Mouse (Mus musculus) stomach, embryonic 15.5 days (tissue): Measurements from ENCODE around the gene Olfr1449. TPM values are rescaled to one million over a fixed set of nuclear protein-coding genes. Genes with fewer than 3 reads are reported as not detected.
"Not testable (repeated sequence)": the region's sequence is repeated elsewhere in the genome, so short reads cannot be mapped to it uniquely, and the experiment has no call there.

Experiments used
- ATAC-seq: fragments of 200-750 bp; cut with Nextera tagmentation; 2 replicates; pipeline ENCODE4 v1.8.0; 2017; ENCODE audit warnings: low read depth, moderate number of reproducible peaks, moderate TSS enrichment; ENCODE audit not compliant: insufficient read depth, low FRiP score
- H3K27ac ChIP-seq: fragments of 300-500 bp; sonication (generic); 2 replicates; pipeline ENCODE4 v1.5.1; 2015; ENCODE audit warnings: mild to moderate bottlenecking, inconsistent platforms
- H3K27me3 ChIP-seq: fragments of 300-500 bp; sonication (generic); replicated peaks from 2 replicates; pipeline ENCODE4 v1.6.1; 2015; ENCODE audit warnings: inconsistent platforms
- H3K36me3 ChIP-seq: fragments of 300-500 bp; sonication (generic); 2 replicates; pipeline ENCODE4 v1.6.1; 2015; ENCODE audit warnings: inconsistent platforms
- H3K4me1 ChIP-seq: fragments of 300-500 bp; sonication (generic); 2 replicates; pipeline ENCODE4 v1.6.1; 2015; ENCODE audit warnings: inconsistent platforms
- H3K4me2 ChIP-seq: fragments of 300-500 bp; sonication (generic); 2 replicates; pipeline ENCODE4 v1.6.1; 2015; ENCODE audit warnings: mild to moderate bottlenecking, inconsistent platforms
- H3K4me3 ChIP-seq: fragments of 300-500 bp; sonication (generic); replicated peaks from 2 replicates; pipeline ENCODE4 v1.5.1; 2015; ENCODE audit warnings: inconsistent platforms
- H3K9ac ChIP-seq: fragments of 300-500 bp; sonication (generic); 2 replicates; pipeline ENCODE4 v1.6.1; 2015; ENCODE audit warnings: inconsistent platforms
- H3K9me3 ChIP-seq: fragments of 300-500 bp; sonication (generic); 2 replicates; pipeline ENCODE4 v1.6.1; 2016; ENCODE audit warnings: inconsistent platforms
- WGBS: fragments of 180-500 bp; shearing (Covaris S2); methylation state at CpG from one replicate; pipeline ENCODE4 v1.1.7; 2015; 5-methylcytosine and 5-hydroxymethylcytosine counted together
- polyA plus RNA-seq: library from polyadenylated mRNA; unstranded; fragments of >200 nt; fragmentation: Nextera tagmentation; extraction: Ambion mirVana; gene quantifications from 2 replicates; pipeline ENCODE4 v1.2.1, GENCODE M21; 2015

Gene Olfr1449
- not detected in 2 replicates for polyA plus RNA-seq

- Histone ChIP-seq H3K4me1 (no peaks in the 10 kb centered on the region), H3K4me3 (no peak within 1 kb of the TSS), H3K4me2 (no peak within 1 kb of the TSS), H3K36me3 (no peaks in the 10 kb centered on the region), H3K27ac (no peak within 1 kb of the TSS), H3K9me3 (no peaks in the 10 kb centered on the region), H3K9ac (no peak within 1 kb of the TSS), H3K27me3 (no peaks in the 10 kb centered on the region)
- ATAC-seq = no peak
These were observed at the start of gene Olfr1449 for GRCm38 (mm10) chr19:12930540-12930939. Gene Olfr1449, plus strand, starts transcription at chr19:12930840.

DNA sequence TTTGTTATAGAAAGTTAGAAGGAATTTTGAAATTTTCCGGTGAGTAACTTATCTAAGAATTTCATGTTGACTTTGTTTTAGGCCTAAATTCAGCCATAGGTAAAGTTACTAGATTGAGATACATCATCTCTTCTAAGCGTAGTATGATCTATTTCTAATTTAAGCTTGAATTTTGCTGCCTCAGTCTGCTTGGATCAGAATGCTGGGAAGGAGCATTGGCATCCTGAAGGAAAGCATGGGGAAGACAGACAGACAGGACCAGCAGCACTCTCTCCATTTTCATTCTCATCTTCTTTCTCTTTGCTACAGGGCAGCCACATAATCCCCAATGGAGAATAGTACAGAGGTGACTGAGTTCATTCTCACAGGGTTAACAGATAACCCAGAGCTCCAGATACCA, 47.1 kb upstream of the Olfr1449 start, which contains the start of gene Olfr1445:
Gene Olfr1445, plus strand, starts transcription at position 301 of the 400 bp plus-strand sequence.
- no peak for ATAC-seq
- WGBS = 85% methylated on average over 2 of the region's 2 CpGs
- Histone ChIP-seq H3K9me3 (no peaks in the 10 kb centered on the region), H3K36me3 (no peaks in the 10 kb centered on the region), H3K27ac (no peak within 1 kb of the TSS), H3K4me1 (no peaks in the 10 kb centered on the region), H3K9ac (no peak within 1 kb of the TSS), H3K4me3 (no peak within 1 kb of the TSS), H3K4me2 (no peak within 1 kb of the TSS), H3K27me3 (no peaks in the 10 kb centered on the region)

GRCm38 (mm10) chr19:12893424-12893823, 37.2 kb upstream of the Olfr1449 start, which contains the start of gene Olfr1446:
Gene Olfr1446, minus strand, starts transcription at chr19:12893524.
- no peak within 1 kb of the TSS for H3K9ac ChIP-seq
- H3K4me3 ChIP-seq = no peak within 1 kb of the TSS
- ATAC-seq = no peak
- H3K27ac ChIP-seq = no peak within 1 kb of the TSS
- 73% methylated on average over 1 of the region's 1 CpGs for WGBS
- no peak within 1 kb of the TSS for H3K4me2 ChIP-seq
- no peaks in the 10 kb centered on the region for H3K27me3 ChIP-seq
- no peaks in the 10 kb centered on the region for H3K9me3 ChIP-seq
- H3K4me1 ChIP-seq = no peaks in the 10 kb centered on the region
- no peaks in the 10 kb centered on the region for H3K36me3 ChIP-seq

DNA sequence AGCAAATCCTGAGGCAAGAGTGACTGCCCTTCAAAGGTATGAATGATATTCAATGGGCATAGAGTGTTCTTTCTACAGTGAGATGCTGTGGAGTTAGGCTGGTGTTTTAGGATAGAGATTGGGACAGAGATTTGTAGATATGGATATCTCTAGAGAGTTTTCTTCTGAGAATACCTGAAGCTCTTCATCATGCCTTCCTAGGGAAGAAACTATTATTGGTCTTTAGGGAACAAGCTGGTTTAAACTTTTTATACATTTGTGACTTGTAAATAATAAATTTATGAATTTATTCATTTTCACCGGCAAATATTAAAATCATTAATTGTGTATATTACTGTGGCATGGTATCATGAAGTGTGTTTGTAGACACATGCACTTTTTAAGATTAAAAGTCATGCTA, 27.0 kb upstream of the Olfr1449 start, which contains the start of gene Olfr1447:
Gene Olfr1447, minus strand, starts transcription at position 101 of the 400 bp plus-strand sequence.
- H3K4me3 ChIP-seq = no peak within 1 kb of the TSS
- no peaks in the 10 kb centered on the region for H3K27me3 ChIP-seq
- no peak within 1 kb of the TSS for H3K4me2 ChIP-seq
- H3K4me1 ChIP-seq = no peaks in the 10 kb centered on the region
- H3K36me3 ChIP-seq = no peaks in the 10 kb centered on the region
- H3K9ac ChIP-seq = no peak within 1 kb of the TSS
- WGBS = 96% methylated on average over 1 of the region's 1 CpGs
- H3K27ac ChIP-seq = no peak within 1 kb of the TSS
- no peaks in the 10 kb centered on the region for H3K9me3 ChIP-seq
- ATAC-seq = no peak

DNA sequence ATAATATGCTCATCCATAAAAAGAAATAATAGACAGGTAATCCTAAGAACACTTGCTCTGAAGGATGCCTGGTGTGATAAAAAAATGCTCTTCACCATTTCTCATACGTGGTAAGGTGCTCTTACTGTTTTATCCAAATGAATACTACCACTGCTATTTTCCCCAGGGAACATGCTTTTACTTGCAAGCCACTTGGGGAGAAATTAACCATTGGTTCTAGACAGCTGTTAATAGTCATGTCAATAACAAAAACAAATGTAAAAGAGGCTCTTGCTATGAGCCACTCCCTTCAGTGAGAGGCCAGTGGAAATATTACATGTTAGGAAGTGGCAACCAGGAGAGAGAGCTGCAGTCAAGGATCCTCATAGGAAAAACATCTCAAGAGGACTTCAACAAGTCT, 6.3 kb upstream of the Olfr1449 start, which contains the start of gene Olfr1448:
Gene Olfr1448, minus strand, starts transcription at position 101 of the 400 bp plus-strand sequence.
- no peak within 1 kb of the TSS for H3K4me3 ChIP-seq
- H3K9ac ChIP-seq = no peak within 1 kb of the TSS
- H3K27me3 ChIP-seq = no peaks in the 10 kb centered on the region
- no peak within 1 kb of the TSS for H3K27ac ChIP-seq
- no peak for ATAC-seq
- no peak within 1 kb of the TSS for H3K4me2 ChIP-seq
- no peaks in the 10 kb centered on the region for H3K36me3 ChIP-seq
- no peaks in the 10 kb centered on the region for H3K4me1 ChIP-seq
- WGBS = 78% methylated on average over 1 of the region's 1 CpGs
- no peaks in the 10 kb centered on the region for H3K9me3 ChIP-seq

- Histone ChIP-seq H3K4me2 (no peak within 1 kb of the TSS), H3K36me3 (no peaks in the 10 kb centered on the region), H3K9ac (no peak within 1 kb of the TSS), H3K4me3 (no peak within 1 kb of the TSS), H3K9me3 (no peaks in the 10 kb centered on the region), H3K27ac (no peak within 1 kb of the TSS), H3K27me3 (no peaks in the 10 kb centered on the region), H3K4me1 (no peaks in the 10 kb centered on the region)
- WGBS = 79% methylated on average over 1 of the region's 1 CpGs
- ATAC-seq = no peak
These were observed 19.3 kb downstream of the Olfr1449 start, which contains the start of gene Olfr1450 for GRCm38 (mm10) chr19:12949958-12950357. Gene Olfr1450, plus strand, starts transcription at chr19:12950258.

DNA sequence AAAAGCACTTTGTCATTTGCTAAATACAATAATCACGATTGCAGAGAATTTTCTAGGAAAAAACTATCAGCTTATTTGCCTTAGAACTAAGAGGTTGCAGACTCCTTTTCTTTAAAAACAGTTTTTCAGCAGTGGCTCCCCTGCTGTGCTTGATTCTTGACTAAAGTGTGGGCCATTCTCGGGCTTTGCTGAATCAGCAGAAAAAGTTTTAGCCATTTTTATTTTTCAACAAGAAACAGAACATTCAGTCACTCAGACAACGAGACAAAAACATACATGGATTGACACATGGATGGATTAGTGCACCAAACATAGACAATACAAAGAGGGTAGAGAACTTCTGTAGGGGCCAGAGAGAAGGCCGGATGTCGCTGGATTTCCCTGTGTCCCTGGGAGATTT, 39.4 kb downstream of the Olfr1449 start:
- H3K36me3 ChIP-seq, H3K4me1 ChIP-seq, H3K4me2 ChIP-seq, H3K4me3 ChIP-seq, ATAC-seq, H3K9me3 ChIP-seq, H3K27me3 ChIP-seq, H3K9ac ChIP-seq, H3K27ac ChIP-seq: not testable (repeated sequence)
- 81% methylated on average over 5 of the region's 5 CpGs for WGBS

Other genes starting within 250 kb of the Olfr1449 start
- gene Keg1, start 235.1 kb upstream of the Olfr1449 start, polyA plus RNA-seq = 0.43 and 0.82 TPM in 2 replicates
- gene Cntf, start 165.2 kb upstream of the Olfr1449 start, polyA plus RNA-seq = 1.2 TPM in 2 replicates
- gene Zfp91, start 134.7 kb upstream of the Olfr1449 start, polyA plus RNA-seq = 13.9 and 14.5 TPM in 2 replicates
- gene Lpxn, start 134.6 kb upstream of the Olfr1449 start, polyA plus RNA-seq = 2.5 and 2.6 TPM in 2 replicates
- gene Gm5244, start 84.2 kb upstream of the Olfr1449 start, polyA plus RNA-seq = not detected in 2 replicates
- gene Olfr1444, start 73.6 kb upstream of the Olfr1449 start, polyA plus RNA-seq = not detected in 2 replicates
- gene Olfr1445, start 47.0 kb upstream of the Olfr1449 start, polyA plus RNA-seq = not detected in 2 replicates
- gene Olfr1446, start 37.3 kb upstream of the Olfr1449 start, polyA plus RNA-seq = not detected in 2 replicates
- not detected in 2 replicates for gene Olfr1447, start 27.1 kb upstream of the Olfr1449 start, polyA plus RNA-seq
- not detected in 2 replicates for gene Olfr1448, start 6.4 kb upstream of the Olfr1449 start, polyA plus RNA-seq
- not detected in 2 replicates for gene Olfr1450, start 19.4 kb downstream of the Olfr1449 start, polyA plus RNA-seq
- not detected in 2 replicates for gene Olfr1451, start 64.2 kb downstream of the Olfr1449 start, polyA plus RNA-seq
- not detected in 2 replicates for gene Olfr1453, start 97.5 kb downstream of the Olfr1449 start, polyA plus RNA-seq
- gene Olfr1454, start 129.8 kb downstream of the Olfr1449 start, polyA plus RNA-seq = not detected in 2 replicates
- not detected in 2 replicates for gene Olfr1457, start 167.1 kb downstream of the Olfr1449 start, polyA plus RNA-seq
- gene Olfr1458, start 175.9 kb downstream of the Olfr1449 start, polyA plus RNA-seq = not detected in 2 replicates
- not detected in 2 replicates for gene Olfr1459, start 218.7 kb downstream of the Olfr1449 start, polyA plus RNA-seq
- not detected in 2 replicates for gene Olfr1461, start 232.2 kb downstream of the Olfr1449 start, polyA plus RNA-seq